ENCODE assay signal across 8 mouse cellular contexts in the genomic region with DNA sequence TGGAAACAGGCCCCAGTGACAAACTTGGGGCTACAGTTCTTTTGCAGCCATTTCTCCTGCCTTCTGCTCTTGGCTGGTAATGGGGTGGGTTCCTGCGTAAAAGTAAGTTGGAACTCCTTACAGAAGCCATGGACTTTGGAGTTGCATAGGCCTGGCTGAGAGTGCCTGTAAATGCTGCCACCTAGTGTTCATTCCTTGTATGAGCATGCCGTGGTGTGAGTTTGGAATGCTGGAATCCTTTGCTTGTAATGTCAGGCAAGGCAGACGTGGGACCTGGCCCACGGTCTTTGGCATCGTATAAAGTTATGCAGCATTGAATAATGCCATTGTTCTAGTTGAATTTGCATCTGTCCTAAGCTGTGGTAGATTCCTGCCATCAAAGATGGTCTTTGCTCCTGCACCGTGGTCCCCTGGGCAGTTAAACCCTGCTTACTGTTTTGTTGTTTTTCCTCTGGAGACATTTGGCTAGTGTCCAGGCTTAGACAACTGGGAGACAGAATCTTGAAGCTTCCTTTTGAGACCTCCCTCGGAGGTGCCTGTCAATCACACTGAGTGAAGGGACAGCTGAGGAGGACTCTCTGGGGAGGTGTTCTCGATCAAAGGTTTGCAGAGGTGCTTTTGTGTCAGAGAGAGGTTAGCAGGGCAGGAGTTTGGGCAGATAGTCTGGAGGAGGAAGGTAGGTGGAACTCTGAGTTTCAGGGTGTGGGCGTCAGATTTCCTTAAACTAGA. TPM values are rescaled to one million over a fixed set of nuclear protein-coding genes. Genes with fewer than 3 reads are reported as not detected.
DNase-seq lines count a peak whose midpoint lies in the region; ATAC-seq and TF ChIP-seq lines count a peak whose summit lies in the region.

No protein-coding gene starts in this region.

- H3K79me2 ChIP-seq in macrophage (ENCODE audit: inconsistent target): no peaks in the 10 kb centered on the region

- no peaks in the 10 kb centered on the region; the same call in 1 of the 2 replicates for H3K4me1 ChIP-seq in spleen, adult 2 months (ENCODE audit: control insufficient read depth, insufficient read depth, insufficient read length)
- H3K4me1 ChIP-seq in cerebellum, adult 2 months (ENCODE audit: control insufficient read depth, insufficient read depth, low read length): no peaks in the 10 kb centered on the region
- no peaks in the 10 kb centered on the region for H3K4me1 ChIP-seq in forebrain, postnatal 0 days (ENCODE audit: insufficient read depth)
- H3K4me1 ChIP-seq in hindbrain, embryonic 16.5 days (ENCODE audit: control insufficient read depth, insufficient read depth, low read depth, low read length): peaks cover 5% of the 10 kb centered on the region

- no peak overlapping the region for H3K4me2 ChIP-seq in forebrain, postnatal 0 days (ENCODE audit: low read depth)
- H3K4me2 ChIP-seq in hindbrain, embryonic 16.5 days (ENCODE audit: low read length): no peak overlapping the region

- H3K9ac ChIP-seq in forebrain, postnatal 0 days: no peak overlapping the region
- no peak overlapping the region for H3K9ac ChIP-seq in hindbrain, embryonic 16.5 days (ENCODE audit: low read depth, low read length)

- no peak overlapping the region for H3K27ac ChIP-seq in spleen, adult 2 months (ENCODE audit: insufficient read depth, low read length)
- no peak overlapping the region for H3K27ac ChIP-seq in cerebellum, adult 2 months (ENCODE audit: insufficient read depth, low read length)
- H3K27ac ChIP-seq in forebrain, postnatal 0 days (ENCODE audit: low read depth, low read length): no peak overlapping the region
- H3K27ac ChIP-seq in hindbrain, embryonic 16.5 days (ENCODE audit: low read depth, low read length): no peak overlapping the region
- 0 out of 2 replicates have a peak overlapping the region, but pooled peaks have one; percentile 22 for H3K27ac ChIP-seq in macrophage

- H3K36me3 ChIP-seq in spleen, adult 2 months (ENCODE audit: control insufficient read depth, insufficient read depth, low read length): no peaks in the 10 kb centered on the region
- H3K36me3 ChIP-seq in forebrain, postnatal 0 days (ENCODE audit: insufficient read depth): no peaks in the 10 kb centered on the region
- no peaks in the 10 kb centered on the region for H3K36me3 ChIP-seq in hindbrain, embryonic 16.5 days (ENCODE audit: control insufficient read depth, insufficient read depth, low read length)
- no peaks in the 10 kb centered on the region for H3K36me3 ChIP-seq in macrophage (ENCODE audit: inconsistent target)

- peak; percentile 66; the same call in 1 of the 2 replicates for TF ChIP-seq CTCF in spleen, adult 2 months (IDR thresholded peaks at IDR 0.05; ENCODE audit: extremely low read depth, insufficient read depth, insufficient read length, insufficient replicate concordance)
- peak; percentile 89 for TF ChIP-seq CTCF in cerebellum, adult 2 months (IDR thresholded peaks at IDR 0.05; ENCODE audit: borderline replicate concordance, insufficient read depth, low read depth, low read length)
- TF ChIP-seq CTCF in forebrain, postnatal 0 days (IDR thresholded peaks at IDR 0.05; ENCODE audit: low read depth): peak; percentile 96

- no peak overlapping the region for H3K4me3 ChIP-seq in spleen, adult 2 months (ENCODE audit: extremely low read depth, insufficient read depth, insufficient read length)
- H3K4me3 ChIP-seq in cerebellum, adult 2 months (replicated peaks; ENCODE audit: insufficient read depth, low read depth, low read length): no peak overlapping the region
- H3K4me3 ChIP-seq in forebrain, postnatal 0 days (ENCODE audit: low read depth, low read length): no peak overlapping the region
- no peak overlapping the region for H3K4me3 ChIP-seq in hindbrain, embryonic 16.5 days (ENCODE audit: low read length)
- H3K4me3 ChIP-seq in macrophage (ENCODE audit: inconsistent target): no peak overlapping the region

- H3K27me3 ChIP-seq in spleen, adult 2 months (ENCODE audit: control insufficient read depth, insufficient read depth, low read length): no peaks in the 10 kb centered on the region
- H3K27me3 ChIP-seq in cerebellum, adult 2 months (ENCODE audit: control insufficient read depth, insufficient read depth, low read length): no peaks in the 10 kb centered on the region
- H3K27me3 ChIP-seq in forebrain, postnatal 0 days (ENCODE audit: insufficient read depth, low read length): no peaks in the 10 kb centered on the region
- peaks cover 4% of the 10 kb centered on the region; the same call in 1 of the 2 replicates for H3K27me3 ChIP-seq in hindbrain, embryonic 16.5 days (replicated peaks; ENCODE audit: control insufficient read depth, insufficient read depth, low read length)

- TF ChIP-seq POLR2A in spleen, adult 2 months (IDR thresholded peaks at IDR 0.05; ENCODE audit: low read depth, low read length): no peak
- TF ChIP-seq POLR2A in cerebellum, adult 2 months (IDR thresholded peaks at IDR 0.05; ENCODE audit: borderline replicate concordance, insufficient read depth, low read length): no peak

- WGBS in spleen, adult 2 months: 27% methylated on average over 9 of the region's 9 CpGs
- WGBS in cerebellum, adult 2 months: 16% methylated on average over 9 of the region's 9 CpGs
- 21% methylated on average over 9 of the region's 9 CpGs for WGBS in forebrain, postnatal 0 days
- 17% methylated on average over 9 of the region's 9 CpGs for WGBS in hindbrain, embryonic 16.5 days
- 36% methylated on average over 9 of the region's 9 CpGs for WGBS in macrophage (ENCODE audit: missing documents)

- no peaks in the 10 kb centered on the region for H3K9me3 ChIP-seq in forebrain, postnatal 0 days (ENCODE audit: low read length)
- H3K9me3 ChIP-seq in hindbrain, embryonic 16.5 days (ENCODE audit: control insufficient read depth, low read length): no peaks in the 10 kb centered on the region

- peak; percentile 63 for ATAC-seq in forebrain, postnatal 0 days
- ATAC-seq in hindbrain, embryonic 16.5 days: peak; percentile 65

- DNase-seq in spleen, adult 2 months (ENCODE audit: low read depth in 1 of 2, low spot score in 2 of 2): peak in 1 of 2 experiments; percentile 30
- no peak for DNase-seq in spleen, adult 12 weeks (ENCODE audit: low spot score)
- peak; percentile 58 to 66 for DNase-seq in cerebellum, adult 2 months
- DNase-seq in forebrain, postnatal 0 days: peak; percentile 89
- DNase-seq in layer of hippocampus, postnatal 25 days (ENCODE audit: extremely low spot score in 1 of 2, low spot score in 1 of 2): peak; percentile 54 to 69
- peak; percentile 60 for DNase-seq in right cerebral cortex, postnatal 25 days

RNA-seq across cellular contexts. Expression of gene Vwf, which starts 58.1 kb away (rescaled TPM):
- polyA plus RNA-seq in spleen, adult 2 months (2012; rRNA removed): 42.9 TPM in 2 replicates
- 15.0 and 20.2 TPM in 2 replicates for polyA plus RNA-seq in cerebellum, adult 2 months (2012; rRNA removed)
- total RNA-seq in forebrain, postnatal 0 days (2014; rRNA removed): 21.2 and 30.0 TPM in 2 replicates
- 8.9 and 13.1 TPM in 2 replicates for polyA plus RNA-seq in forebrain, postnatal 0 days (2015; fragmentation: Nextera tagmentation; extraction: Ambion mirVana)
- 9.7 and 12.9 TPM in 2 replicates for polyA plus RNA-seq in hindbrain, embryonic 16.5 days (2015; fragmentation: Nextera tagmentation; extraction: Ambion mirVana)
- total RNA-seq in layer of hippocampus, postnatal 25 days (2021): 10 to 100 TPM; 14.6 to 14.7 TPM
- 100 to 1,000 TPM in 17 of 26 experiments, 10 to 100 TPM in 9; 31.9 to 305 (median 136) TPM for total RNA-seq in macrophage (2018; cell fraction: chromatin; rRNA removed)
- total RNA-seq in macrophage (2018; cell fraction: cytosol; rRNA removed): 10 to 100 TPM in 22 of 26 experiments, 1 to 10 TPM in 4; 5.7 to 59.9 (median 19.9) TPM
- 100 to 1,000 TPM in 11 of 26 experiments, 10 to 100 TPM in 15; 19.3 to 220 (median 94.7) TPM for total RNA-seq in macrophage (2018; cell fraction: nucleus; rRNA removed)
- polyA plus RNA-seq in macrophage (2018): 12.6 to 39.2 TPM (median 15.9 TPM) in 3 replicates
